Mouse (Mus musculus): Measurements from ENCODE around the gene Hist1h2ag. TPM values are rescaled to one million over a fixed set of nuclear protein-coding genes. Genes with fewer than 3 reads are reported as not detected.
"Not testable (repeated sequence)": the region's sequence is repeated elsewhere in the genome, so short reads cannot be mapped to it uniquely, and the experiment has no call there.

Hist1h2ag gene
- 0.50 and 0.56 TPM in 2 replicates for polyA plus RNA-seq (2012; rRNA removed)

GRCm38 (mm10) chr13:22042568-22043502, at the start of gene Hist1h2ag, which contains the start of gene Hist1h2bj:
TSS of gene Hist1h2ag (minus strand) at chr13:22042944.
TSS of gene Hist1h2bj (plus strand) at chr13:22043214.
- DNase-seq (ENCODE audit: low spot score), result peak; percentile 56

GRCm38 (mm10) chr13:22084140-22084539, 41.4 kb upstream of the Hist1h2ag start, which contains the start of gene Vmn1r188:
TSS of gene Vmn1r188 (plus strand) at chr13:22084440.
- DNase-seq (ENCODE audit: low spot score), result not testable (repeated sequence)

GRCm38 (mm10) chr13:22063468-22063867, 20.7 kb upstream of the Hist1h2ag start:
- DNase-seq (ENCODE audit: low spot score), result no peak

GRCm38 (mm10) chr13:22061422-22061821, 18.7 kb upstream of the Hist1h2ag start:
- no peak for DNase-seq (ENCODE audit: low spot score)

GRCm38 (mm10) chr13:22053754-22054153, 11.0 kb upstream of the Hist1h2ag start:
- DNase-seq (ENCODE audit: low spot score), result no peak

- no peak for DNase-seq (ENCODE audit: low spot score)
Observed at GRCm38 (mm10) chr13:22051523-22051859, 8.7 kb upstream of the Hist1h2ag start.

GRCm38 (mm10) chr13:22050591-22051522, 8.1 kb upstream of the Hist1h2ag start:
- peak; percentile 70 for DNase-seq (ENCODE audit: low spot score)

- no peak for DNase-seq (ENCODE audit: low spot score)
Observed at GRCm38 (mm10) chr13:22049737-22050440, 7.1 kb upstream of the Hist1h2ag start.

GRCm38 (mm10) chr13:22049041-22049440, 6.3 kb upstream of the Hist1h2ag start:
- DNase-seq (ENCODE audit: low spot score), result no peak

GRCm38 (mm10) chr13:22045311-22045710, 2.6 kb upstream of the Hist1h2ag start:
- DNase-seq (ENCODE audit: low spot score), result no peak

GRCm38 (mm10) chr13:22044432-22045155, 1.9 kb upstream of the Hist1h2ag start:
- DNase-seq (ENCODE audit: low spot score), result no peak

GRCm38 (mm10) chr13:22043503-22044431, 1.0 kb upstream of the Hist1h2ag start:
- DNase-seq (ENCODE audit: low spot score), result no peak

- DNase-seq (ENCODE audit: low spot score), result no peak
Observed at GRCm38 (mm10) chr13:22041651-22042567, 835 bp downstream of the Hist1h2ag start.

GRCm38 (mm10) chr13:22041142-22041536, 1.6 kb downstream of the Hist1h2ag start, which contains the start of gene Hist1h4i:
TSS of gene Hist1h4i (minus strand) at chr13:22041362.
- DNase-seq (ENCODE audit: low spot score), result peak; percentile 93

- DNase-seq (ENCODE audit: low spot score), result no peak
Observed at GRCm38 (mm10) chr13:22040464-22041141, 2.1 kb downstream of the Hist1h2ag start.

- no peak for DNase-seq (ENCODE audit: low spot score)
Observed at GRCm38 (mm10) chr13:22039951-22040463, 2.7 kb downstream of the Hist1h2ag start.

- DNase-seq (ENCODE audit: low spot score), result no peak
Observed at GRCm38 (mm10) chr13:22039364-22039763, 3.4 kb downstream of the Hist1h2ag start.

- no peak for DNase-seq (ENCODE audit: low spot score)
Observed at GRCm38 (mm10) chr13:22037415-22037814, 5.3 kb downstream of the Hist1h2ag start.
